Mouse (Mus musculus) megakaryocyte, embryonic 14.5 days (primary cell): ENCODE results near the gene Map3k13.

Source experiments
- FLI1 ChIP-seq: IDR thresholded peaks from 2 replicates; pipeline ENCODE4 v1.6.1; 2012; ENCODE audit warnings: low read length, inconsistent platforms, mixed read lengths
- GATA1 ChIP-seq: IDR thresholded peaks from 3 replicates; pipeline ENCODE4 v1.6.1; 2012; ENCODE audit warnings: mixed read lengths, low read length, inconsistent platforms, borderline replicate concordance

GRCm38 (mm10) chr16:21769667-21770066 is 24.5 kb upstream of the Map3k13 start:
- TF ChIP-seq GATA1: no peak
- no peak for TF ChIP-seq FLI1
